Mouse (Mus musculus) heart, embryonic 10.5 days (tissue): ENCODE results near the gene Aldh3a1. TPM values are rescaled to one million over a fixed set of nuclear protein-coding genes. Genes with fewer than 3 reads are reported as not detected.
"Not testable (repeated sequence)": the region's sequence is repeated elsewhere in the genome, so short reads cannot be mapped to it uniquely, and the experiment has no call there.

ENCODE experiments used
- DNase-seq: peaks from one replicate; pipeline ENCODE4 v3.0.0-alpha.2; 2017; ENCODE audit warnings: low spot score
- H3K27ac ChIP-seq: fragments of 300-500 bp; sonication (generic); 2 replicates; pipeline ENCODE4 v1.5.1; 2016; ENCODE audit warnings: mild to moderate bottlenecking
- H3K27me3 ChIP-seq: fragments of 300-500 bp; sonication (generic); 2 replicates; pipeline ENCODE4 v1.6.1; 2016; ENCODE audit warnings: mild to moderate bottlenecking; ENCODE audit not compliant: poor library complexity, insufficient read depth, severe bottlenecking
- H3K36me3 ChIP-seq: fragments of 300-500 bp; sonication (generic); 2 replicates; pipeline ENCODE4 v1.6.1; 2016; ENCODE audit warnings: mild to moderate bottlenecking, moderate library complexity
- H3K4me1 ChIP-seq: fragments of 300-500 bp; sonication (generic); 2 replicates; pipeline ENCODE4 v1.6.1; 2016; ENCODE audit warnings: mild to moderate bottlenecking
- H3K4me3 ChIP-seq: fragments of 300-500 bp; sonication (generic); 2 replicates; pipeline ENCODE4 v1.5.1; 2016; ENCODE audit warnings: mild to moderate bottlenecking, moderate library complexity
- H3K9me3 ChIP-seq: fragments of 300-500 bp; sonication (generic); 2 replicates; pipeline ENCODE4 v1.6.1; 2016; ENCODE audit warnings: mild to moderate bottlenecking, moderate library complexity
- WGBS: fragments of 180-500 bp; shearing (Covaris S2); methylation state at CpG from one replicate; pipeline ENCODE4 v1.1.7; 2016; 5-methylcytosine and 5-hydroxymethylcytosine counted together
- polyA plus RNA-seq: library from polyadenylated mRNA; unstranded; fragments of >200 nt; fragmentation: Nextera tagmentation; extraction: Ambion mirVana; gene quantifications from 2 replicates; pipeline ENCODE4 v1.2.1, GENCODE M21; 2016

Gene Aldh3a1
- polyA plus RNA-seq, 1 experiment from 2014 or later: not detected

GRCm38 (mm10) chr11:61175778-61176177, 31.6 kb upstream of the Aldh3a1 start:
- H3K4me1 ChIP-seq: peaks cover 10% of the 10 kb centered on the region
- H3K36me3 ChIP-seq: peaks cover 10% of the 10 kb centered on the region
- no peaks in the 10 kb centered on the region for H3K9me3 ChIP-seq
- H3K27ac ChIP-seq: peak overlapping the region; percentile 99
- no peak for DNase-seq
- 68% methylated on average over 5 of the region's 5 CpGs for WGBS
- H3K4me3 ChIP-seq: peak overlapping the region; percentile 98; the same call in 1 of the 2 replicates
- no peaks in the 10 kb centered on the region for H3K27me3 ChIP-seq

DNA sequence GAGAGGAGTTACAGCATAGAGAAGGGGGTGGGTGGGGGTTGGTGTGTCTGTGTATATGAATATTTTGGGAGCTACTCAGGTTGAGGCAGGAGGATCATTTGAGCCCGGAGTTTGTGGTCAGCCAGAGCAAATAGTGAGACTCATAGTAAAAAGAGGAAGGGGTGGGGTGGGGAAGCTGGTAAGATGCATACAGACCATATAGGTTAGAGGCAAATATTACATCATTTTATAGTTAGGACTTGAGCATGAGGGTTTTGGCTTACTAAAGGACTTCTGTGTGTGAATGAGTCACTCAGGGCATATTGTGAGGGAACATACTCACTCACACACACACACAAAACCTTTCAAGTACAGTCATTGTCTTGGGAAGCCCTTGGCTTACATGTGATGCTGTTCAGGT, 31.0 kb upstream of the Aldh3a1 start:
- no peak for DNase-seq
- peaks cover 10% of the 10 kb centered on the region for H3K4me1 ChIP-seq
- H3K36me3 ChIP-seq: peaks cover 10% of the 10 kb centered on the region
- no peak overlapping the region for H3K4me3 ChIP-seq
- 91% methylated on average over 1 of the region's 1 CpGs for WGBS
- no peak overlapping the region for H3K27ac ChIP-seq
- no peaks in the 10 kb centered on the region for H3K9me3 ChIP-seq
- no peaks in the 10 kb centered on the region for H3K27me3 ChIP-seq

GRCm38 (mm10) chr11:61180361-61180760, 27.0 kb upstream of the Aldh3a1 start:
- no peaks in the 10 kb centered on the region for H3K4me1 ChIP-seq
- H3K36me3 ChIP-seq: no peaks in the 10 kb centered on the region
- H3K27me3 ChIP-seq: no peaks in the 10 kb centered on the region
- DNase-seq: no peak
- no peak overlapping the region for H3K27ac ChIP-seq
- WGBS: 83% methylated on average over 3 of the region's 3 CpGs
- no peak overlapping the region for H3K4me3 ChIP-seq
- no peaks in the 10 kb centered on the region for H3K9me3 ChIP-seq

DNA sequence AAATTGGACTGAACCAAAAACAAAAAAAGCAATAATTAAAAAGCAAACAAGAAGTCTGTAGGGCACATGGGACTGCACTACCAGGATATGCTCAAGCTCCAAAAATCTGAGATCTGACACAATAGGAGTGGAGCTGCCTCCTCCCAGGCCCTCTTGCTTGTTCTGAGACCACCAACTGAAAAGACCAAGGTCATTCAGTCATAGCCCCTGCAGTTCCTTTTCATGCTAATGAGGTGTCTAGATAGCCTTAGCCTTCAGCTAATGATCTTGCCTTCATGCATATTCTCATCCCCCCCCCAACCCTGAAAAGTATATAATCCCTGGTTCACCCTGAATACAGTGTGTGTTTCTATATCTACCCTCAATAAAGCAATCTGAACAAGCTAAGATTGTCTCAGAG, 25.7 kb upstream of the Aldh3a1 start:
- Histone ChIP-seq H3K27me3 (no peaks in the 10 kb centered on the region), H3K27ac (no peak overlapping the region), H3K4me1 (no peaks in the 10 kb centered on the region), H3K36me3 (no peaks in the 10 kb centered on the region), H3K4me3 (no peak overlapping the region), H3K9me3 (no peaks in the 10 kb centered on the region)
- no peak for DNase-seq

- Histone ChIP-seq H3K27ac (no peak overlapping the region), H3K4me1 (no peaks in the 10 kb centered on the region), H3K9me3 (no peaks in the 10 kb centered on the region), H3K4me3 (no peak overlapping the region), H3K27me3 (no peaks in the 10 kb centered on the region), H3K36me3 (no peaks in the 10 kb centered on the region)
- DNase-seq: no peak
- 75% methylated on average over 1 of the region's 1 CpGs for WGBS
Measured at GRCm38 (mm10) chr11:61183820-61184219, 23.5 kb upstream of the Aldh3a1 start.

- no peaks in the 10 kb centered on the region for H3K36me3 ChIP-seq
- H3K27ac ChIP-seq: no peak overlapping the region
- DNase-seq: no peak
- peaks cover 20% of the 10 kb centered on the region for H3K27me3 ChIP-seq
- H3K4me3 ChIP-seq: no peak overlapping the region
- no peaks in the 10 kb centered on the region for H3K4me1 ChIP-seq
- no peaks in the 10 kb centered on the region for H3K9me3 ChIP-seq
- 79% methylated on average over 2 of the region's 2 CpGs for WGBS
Measured at GRCm38 (mm10) chr11:61190776-61191175, 16.6 kb upstream of the Aldh3a1 start.

- H3K36me3 ChIP-seq, DNase-seq, H3K27ac ChIP-seq, H3K4me3 ChIP-seq, H3K4me1 ChIP-seq, H3K9me3 ChIP-seq: not testable (repeated sequence)
- peaks cover 20% of the 10 kb centered on the region for H3K27me3 ChIP-seq
- WGBS: 76% methylated on average over 7 of the region's 10 CpGs
Measured at GRCm38 (mm10) chr11:61192123-61192522, 15.2 kb upstream of the Aldh3a1 start.

DNA sequence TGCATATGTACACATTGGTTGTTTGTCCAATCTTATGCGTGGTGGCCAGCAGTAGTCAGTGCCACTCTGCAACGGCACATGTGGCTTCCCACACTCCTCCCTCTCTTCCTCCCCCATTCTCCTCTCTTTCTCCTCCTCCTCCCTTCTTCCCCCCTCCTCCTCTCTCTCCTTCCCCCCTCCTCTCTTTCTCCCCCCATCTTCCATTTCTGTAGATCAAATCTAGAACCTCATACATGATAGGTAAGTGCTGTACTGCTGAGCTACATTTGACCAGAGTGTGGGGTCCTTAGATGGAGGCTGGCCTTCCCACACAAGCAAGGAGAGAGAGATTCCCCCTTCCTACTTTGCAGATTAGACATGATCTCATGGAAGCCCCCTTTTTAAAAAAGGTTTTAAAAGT, 14.6 kb upstream of the Aldh3a1 start:
- 96% methylated on average over 2 of the region's 2 CpGs for WGBS

GRCm38 (mm10) chr11:61193392-61193791, 13.9 kb upstream of the Aldh3a1 start:
- no peaks in the 10 kb centered on the region for H3K4me1 ChIP-seq
- no peaks in the 10 kb centered on the region for H3K36me3 ChIP-seq
- WGBS: 10% methylated on average over 9 of the region's 9 CpGs
- H3K4me3 ChIP-seq: no peak overlapping the region
- peak; percentile 82 for DNase-seq
- no peaks in the 10 kb centered on the region for H3K9me3 ChIP-seq
- H3K27ac ChIP-seq: no peak overlapping the region
- peaks cover 20% of the 10 kb centered on the region for H3K27me3 ChIP-seq

More for the DNA sequence above, 14.6 kb upstream of the Aldh3a1 start:
- no peaks in the 10 kb centered on the region for H3K36me3 ChIP-seq
- no peak for DNase-seq
- no peak overlapping the region for H3K4me3 ChIP-seq
- H3K27ac ChIP-seq: no peak overlapping the region
- no peaks in the 10 kb centered on the region for H3K4me1 ChIP-seq
- peaks cover 20% of the 10 kb centered on the region for H3K27me3 ChIP-seq
- no peaks in the 10 kb centered on the region for H3K9me3 ChIP-seq

GRCm38 (mm10) chr11:61196616-61197353, 10.6 kb upstream of the Aldh3a1 start:
- Histone ChIP-seq H3K36me3 (no peaks in the 10 kb centered on the region), H3K9me3 (no peaks in the 10 kb centered on the region), H3K4me3 (no peak overlapping the region), H3K4me1 (no peaks in the 10 kb centered on the region), H3K27me3 (peaks cover 20% of the 10 kb centered on the region), H3K27ac (no peak overlapping the region)
- WGBS: 77% methylated on average over 14 of the region's 14 CpGs
- DNase-seq: no peak

GRCm38 (mm10) chr11:61197935-61198334, 9.4 kb upstream of the Aldh3a1 start:
- DNase-seq: no peak
- Histone ChIP-seq H3K36me3 (no peaks in the 10 kb centered on the region), H3K27ac (no peak overlapping the region), H3K9me3 (no peaks in the 10 kb centered on the region), H3K4me3 (no peak overlapping the region), H3K4me1 (no peaks in the 10 kb centered on the region), H3K27me3 (peaks cover 20% of the 10 kb centered on the region)

DNA sequence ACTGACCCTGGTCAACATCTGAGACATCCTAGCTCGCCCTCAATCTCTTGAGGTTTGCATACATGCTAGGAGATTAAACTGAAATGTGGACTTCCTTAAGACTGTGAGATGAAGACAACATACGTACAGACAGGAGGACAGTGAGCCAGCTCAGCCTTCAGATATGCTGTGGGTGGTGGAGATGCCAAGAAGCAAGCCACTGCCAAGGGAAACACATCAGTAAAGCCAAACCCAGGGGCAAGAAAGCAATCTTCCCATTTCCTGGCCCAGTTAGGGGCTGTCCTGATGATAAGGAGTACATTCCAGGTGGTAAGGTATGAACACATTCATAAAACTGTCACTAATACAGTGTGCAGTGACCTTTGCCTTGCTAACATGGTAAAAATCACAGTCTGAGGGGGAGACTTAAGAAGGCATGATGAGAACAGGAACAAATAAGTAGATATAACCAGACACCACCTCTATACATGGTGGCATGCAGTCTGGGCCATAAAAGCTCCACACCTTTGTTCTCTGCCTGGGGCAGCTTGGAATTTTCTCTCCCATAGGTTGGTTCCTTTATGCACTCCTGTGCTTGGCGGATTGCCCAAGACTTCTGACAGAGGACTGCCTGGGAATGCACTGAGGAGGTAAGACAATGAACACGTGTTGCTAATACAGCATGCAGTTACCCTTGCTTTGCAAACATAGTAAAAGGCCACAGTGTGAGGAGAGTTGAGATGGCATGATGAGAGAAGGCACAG, 7.5 kb upstream of the Aldh3a1 start:
- 70% methylated on average over 4 of the region's 4 CpGs for WGBS
- H3K4me3 ChIP-seq: no peak overlapping the region
- H3K4me1 ChIP-seq: no peaks in the 10 kb centered on the region
- no peaks in the 10 kb centered on the region for H3K9me3 ChIP-seq
- DNase-seq: no peak
- no peaks in the 10 kb centered on the region for H3K36me3 ChIP-seq
- no peak overlapping the region for H3K27ac ChIP-seq
- peaks cover 8% of the 10 kb centered on the region for H3K27me3 ChIP-seq

DNA sequence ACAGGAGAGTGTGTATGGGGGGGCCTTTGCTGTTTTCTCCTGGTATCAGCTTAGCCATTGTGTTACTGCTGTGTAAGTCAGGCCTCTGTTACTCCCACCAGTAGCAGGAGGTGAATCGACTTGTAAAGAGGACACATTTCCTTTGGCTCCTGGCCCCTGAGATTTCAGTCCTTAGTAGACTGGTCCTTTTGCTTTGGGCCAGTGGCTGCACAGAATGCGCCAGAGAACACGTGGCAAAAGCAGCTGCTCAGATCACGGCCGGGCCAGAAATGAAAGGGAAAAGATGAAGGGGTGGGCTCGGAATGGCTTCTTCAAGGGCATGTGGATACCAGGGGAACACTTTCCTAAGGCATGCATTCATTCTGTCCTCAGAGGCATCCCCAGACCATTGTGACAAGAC, 5.2 kb upstream of the Aldh3a1 start:
- Histone ChIP-seq H3K27ac (no peak overlapping the region), H3K4me1 (no peaks in the 10 kb centered on the region), H3K9me3 (no peaks in the 10 kb centered on the region), H3K36me3 (no peaks in the 10 kb centered on the region), H3K27me3 (no peaks in the 10 kb centered on the region), H3K4me3 (no peak overlapping the region)
- WGBS: 74% methylated on average over 6 of the region's 6 CpGs
- no peak for DNase-seq
